Mouse (Mus musculus) cerebellum, adult 11-12 months (tissue): ENCODE results near the gene Srcap.
A peak's percentile ranks its signal among the peaks of the same experiment; 100 is the strongest.
"Not testable (repeated sequence)": the region's sequence is repeated elsewhere in the genome, so short reads cannot be mapped to it uniquely, and the experiment has no call there.

Source experiments
- DNase-seq: peaks from one replicate; pipeline ENCODE4 v3.0.0; 2022

Gene Srcap

GRCm38 (mm10) chr7:127491846-127492245, 19.9 kb upstream of the Srcap start:
- no peak for DNase-seq

GRCm38 (mm10) chr7:127494648-127495047, 17.1 kb upstream of the Srcap start:
- no peak for DNase-seq

GRCm38 (mm10) chr7:127497382-127497781, 14.4 kb upstream of the Srcap start:
- DNase-seq: no peak

- DNase-seq: no peak
These were observed 13.4 kb upstream of the Srcap start for GRCm38 (mm10) chr7:127498407-127498806.

- DNase-seq: no peak
These were observed 3.5 kb upstream of the Srcap start for GRCm38 (mm10) chr7:127508291-127508690.

GRCm38 (mm10) chr7:127509830-127510229, 2.0 kb upstream of the Srcap start:
- not testable (repeated sequence) for DNase-seq

- DNase-seq: peak; percentile 37
These were observed 542 bp upstream of the Srcap start for GRCm38 (mm10) chr7:127511241-127511640.

- peak; percentile 94 for DNase-seq
These were observed 640 bp downstream of the Srcap start for GRCm38 (mm10) chr7:127512231-127513015.

GRCm38 (mm10) chr7:127513016-127513390, 1.2 kb downstream of the Srcap start:
- DNase-seq: peak; percentile 57

GRCm38 (mm10) chr7:127513781-127514180, 2.0 kb downstream of the Srcap start:
- no peak for DNase-seq

GRCm38 (mm10) chr7:127515846-127516245, 4.1 kb downstream of the Srcap start:
- DNase-seq: peak; percentile 31

- DNase-seq: no peak
These were observed 4.6 kb downstream of the Srcap start for GRCm38 (mm10) chr7:127516344-127516743.

- DNase-seq: no peak
These were observed 7.5 kb downstream of the Srcap start, which contains the start of gene Gm42715 for GRCm38 (mm10) chr7:127519284-127519683. Gm42715 (plus strand) TSS chr7:127519584.

GRCm38 (mm10) chr7:127541671-127542070, 29.9 kb downstream of the Srcap start:
- no peak for DNase-seq

GRCm38 (mm10) chr7:127549116-127549835, 37.5 kb downstream of the Srcap start:
- DNase-seq: peak; percentile 78

GRCm38 (mm10) chr7:127551558-127551957, 39.8 kb downstream of the Srcap start:
- no peak for DNase-seq

- DNase-seq: no peak
These were observed 48.8 kb downstream of the Srcap start for GRCm38 (mm10) chr7:127560580-127560979.

GRCm38 (mm10) chr7:127561340-127561858, 49.6 kb downstream of the Srcap start, which contains the start of gene Tmem265:
Tmem265 (plus strand) TSS chr7:127561390.
- DNase-seq: no peak

GRCm38 (mm10) chr7:127564381-127565150, 52.8 kb downstream of the Srcap start:
- peak; percentile 97 for DNase-seq

GRCm38 (mm10) chr7:127572895-127573471, 61.2 kb downstream of the Srcap start, which contains the start of gene Phkg2:
Phkg2 (plus strand) TSS chr7:127573340.
- peak; percentile 96 for DNase-seq

- DNase-seq: peak; percentile 64
These were observed 61.8 kb downstream of the Srcap start for GRCm38 (mm10) chr7:127573503-127574008.

- DNase-seq: no peak
These were observed 62.3 kb downstream of the Srcap start for GRCm38 (mm10) chr7:127574115-127574514.
